Mouse (Mus musculus) E14TG2a.4 (cell line): ENCODE data around the gene Fndc5.

Source experiments
- CTCF ChIP-seq: conservative IDR thresholded peaks from 2 replicates; pipeline ENCODE4 v1.5.1; 2014; ENCODE audit warnings: low read length
- NANOG ChIP-seq: IDR thresholded peaks from 2 replicates; pipeline ENCODE4 v1.6.1; 2014; ENCODE audit warnings: borderline replicate concordance, low read length, mixed read lengths
- POU5F1 ChIP-seq: IDR thresholded peaks from 2 replicates; pipeline ENCODE4 v1.6.1; 2014; ENCODE audit warnings: low read length, borderline replicate concordance

- TF ChIP-seq CTCF: no peak
- TF ChIP-seq NANOG: no peak
- no peak for TF ChIP-seq POU5F1
Measured at GRCm38 (mm10) chr4:129119708-129120107, 17.1 kb upstream of the Fndc5 start.
